Mouse (Mus musculus) right cerebral cortex, postnatal 25 days (tissue): Measurements from ENCODE around the gene Spcs1.

Experiments
- DNase-seq: peaks from one replicate; pipeline ENCODE4 v3.0.0; 2022

Gene Spcs1

GRCm38 (mm10) chr14:30949986-30950385 is 51.5 kb downstream of the Spcs1 start:
- no peak for DNase-seq
